Mouse (Mus musculus): ENCODE data around the gene Fuz. TPM values are rescaled to one million over a fixed set of nuclear protein-coding genes. Genes with fewer than 3 reads are reported as not detected.

Gene Fuz
- 33.3 and 39.8 TPM in 2 replicates for total RNA-seq (2017)

DNA sequence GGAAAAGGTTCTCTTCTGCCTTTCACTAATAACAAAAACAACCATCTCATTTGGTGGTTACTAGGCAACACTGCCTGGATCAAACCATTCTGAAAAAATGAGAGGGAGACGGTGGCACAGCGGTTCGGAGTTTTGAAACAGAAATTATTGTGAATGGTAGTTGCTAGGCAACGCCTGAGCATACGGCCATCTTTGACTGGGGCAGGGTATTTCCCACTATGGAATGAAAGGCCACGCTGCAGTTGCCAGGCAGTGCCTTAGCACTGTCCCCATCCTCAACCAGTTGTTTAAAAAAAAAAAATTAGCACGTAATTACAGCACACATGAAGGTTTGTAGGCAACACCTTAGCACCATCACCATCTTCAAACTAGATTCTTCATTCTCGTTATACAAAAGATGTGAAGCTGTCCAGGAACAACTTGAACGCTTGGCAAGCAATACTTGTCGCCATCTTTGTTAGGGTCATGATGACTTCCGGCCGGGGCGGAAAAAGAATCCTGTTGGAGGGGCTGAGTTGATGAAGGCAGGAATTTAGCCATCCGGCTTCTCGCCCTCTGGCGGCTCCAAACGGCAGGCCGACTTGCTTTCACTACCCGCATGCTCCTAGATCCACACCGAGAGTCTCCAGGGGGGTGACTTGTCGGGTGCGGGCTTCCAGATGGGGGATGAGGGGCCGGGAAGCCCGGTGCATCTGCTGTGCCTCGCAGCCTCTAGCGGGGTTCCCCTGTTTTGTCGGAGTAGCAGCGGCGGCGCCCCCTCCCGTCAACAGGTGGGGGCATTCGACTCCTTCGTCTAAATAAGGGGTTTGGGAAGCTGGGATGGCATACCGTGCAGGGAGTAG lies at the start of gene Fuz:
Gene Fuz, plus strand, starts transcription at position 487 of the 842 bp plus-strand sequence.
- ATAC-seq (replicated peaks in 1 of 2; ENCODE audit: insufficient read depth in 1 of 2, low FRiP score in 2 of 2, low TSS enrichment in 1 of 2, low read depth in 1 of 2, poor library complexity in 2 of 2, severe bottlenecking in 2 of 2), result peak; percentile 80 to 81

DNA sequence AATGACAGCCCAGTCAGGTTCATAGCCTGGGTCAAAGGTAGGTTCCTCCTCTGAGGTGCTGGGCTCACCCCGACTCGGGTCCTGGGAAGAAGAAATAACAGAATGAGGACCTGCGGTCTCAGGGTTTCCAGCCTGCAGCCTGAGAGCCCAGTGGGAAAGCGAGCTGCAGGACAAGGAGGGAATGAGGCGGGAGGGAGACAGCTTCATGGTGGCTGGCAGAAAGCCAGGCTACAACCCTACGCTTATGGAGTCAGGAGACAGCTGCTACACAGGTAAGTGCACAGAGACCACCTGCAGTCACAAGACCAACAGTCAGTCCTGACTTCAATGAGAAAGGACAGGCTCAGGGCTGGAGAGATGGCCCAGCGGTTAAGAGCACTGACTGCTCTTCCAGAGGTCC lies 49.1 kb upstream of the Fuz start:
- ATAC-seq (replicated peaks in 1 of 2; ENCODE audit: insufficient read depth in 1 of 2, low FRiP score in 2 of 2, low TSS enrichment in 1 of 2, low read depth in 1 of 2, poor library complexity in 2 of 2, severe bottlenecking in 2 of 2), result no peak

DNA sequence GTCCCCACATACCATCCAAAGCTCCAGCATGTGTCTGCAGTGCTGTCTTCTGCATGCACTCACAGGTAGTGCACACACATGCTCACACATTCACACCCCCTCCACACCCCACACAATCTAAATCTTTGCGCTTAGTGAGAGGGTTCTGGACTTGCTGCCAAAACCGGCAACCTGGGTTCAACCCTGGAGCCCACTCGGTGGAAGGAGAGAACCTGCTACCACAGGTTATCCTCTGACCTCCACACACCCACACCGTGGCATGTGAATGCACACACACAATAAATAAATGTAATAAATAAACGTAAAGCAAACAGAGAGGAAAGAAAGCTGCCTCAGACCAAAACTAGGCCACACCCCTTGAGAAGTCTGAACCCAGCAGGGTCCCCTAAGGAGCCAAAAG lies 48.1 kb upstream of the Fuz start:
- ATAC-seq (replicated peaks in 1 of 2; ENCODE audit: insufficient read depth in 1 of 2, low FRiP score in 2 of 2, low TSS enrichment in 1 of 2, low read depth in 1 of 2, poor library complexity in 2 of 2, severe bottlenecking in 2 of 2), result no peak

DNA sequence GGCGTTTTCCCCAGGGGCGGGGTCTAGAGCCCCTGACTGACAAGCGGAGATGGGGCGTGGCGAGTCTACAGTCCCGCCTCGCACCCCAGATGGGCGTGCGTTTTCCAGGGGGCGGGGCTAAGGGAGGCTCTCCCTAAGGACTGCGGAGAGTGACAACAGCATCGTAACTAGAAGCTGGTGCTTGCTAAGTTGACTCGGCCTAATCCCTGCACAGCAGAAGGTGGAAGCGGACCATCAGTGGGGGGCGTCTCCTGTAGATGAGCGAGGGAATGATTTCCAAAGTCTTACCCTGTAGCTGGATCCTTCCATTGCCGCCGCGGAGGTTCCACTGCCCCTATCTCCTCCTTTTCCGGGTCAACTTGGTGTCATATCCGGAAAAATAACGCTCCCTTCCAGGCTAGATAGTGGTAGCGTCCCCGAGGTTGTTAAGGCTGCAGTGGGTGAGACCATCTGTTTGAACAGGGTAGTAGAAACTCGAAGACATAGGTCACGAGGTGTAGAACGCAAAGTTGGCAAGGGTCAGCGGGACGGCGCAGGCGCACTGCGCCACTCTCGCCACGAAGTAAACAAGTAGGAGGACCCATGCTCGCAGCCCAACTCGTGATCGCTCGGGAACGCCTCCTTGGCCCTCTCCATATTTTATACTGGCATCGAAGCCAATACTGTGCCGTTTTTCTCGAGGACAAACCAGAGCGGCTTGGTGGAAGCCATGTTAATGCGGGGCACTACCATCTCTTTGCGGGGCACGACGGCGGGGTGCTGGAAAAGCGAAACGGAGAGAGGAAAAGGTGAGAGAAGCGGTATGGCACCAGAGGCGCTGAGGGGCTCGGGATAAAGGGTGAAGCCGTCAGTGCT lies 47.1 kb upstream of the Fuz start, which contains the start of the genes Akt1s1 and Tbc1d17:
Gene Akt1s1, plus strand, starts transcription at position 431 of the 855 bp plus-strand sequence.
Gene Tbc1d17, minus strand, starts transcription at position 519 of the 855 bp plus-strand sequence.
- ATAC-seq (replicated peaks in 1 of 2; ENCODE audit: insufficient read depth in 1 of 2, low FRiP score in 2 of 2, low TSS enrichment in 1 of 2, low read depth in 1 of 2, poor library complexity in 2 of 2, severe bottlenecking in 2 of 2), result peak; percentile 70 to 80

DNA sequence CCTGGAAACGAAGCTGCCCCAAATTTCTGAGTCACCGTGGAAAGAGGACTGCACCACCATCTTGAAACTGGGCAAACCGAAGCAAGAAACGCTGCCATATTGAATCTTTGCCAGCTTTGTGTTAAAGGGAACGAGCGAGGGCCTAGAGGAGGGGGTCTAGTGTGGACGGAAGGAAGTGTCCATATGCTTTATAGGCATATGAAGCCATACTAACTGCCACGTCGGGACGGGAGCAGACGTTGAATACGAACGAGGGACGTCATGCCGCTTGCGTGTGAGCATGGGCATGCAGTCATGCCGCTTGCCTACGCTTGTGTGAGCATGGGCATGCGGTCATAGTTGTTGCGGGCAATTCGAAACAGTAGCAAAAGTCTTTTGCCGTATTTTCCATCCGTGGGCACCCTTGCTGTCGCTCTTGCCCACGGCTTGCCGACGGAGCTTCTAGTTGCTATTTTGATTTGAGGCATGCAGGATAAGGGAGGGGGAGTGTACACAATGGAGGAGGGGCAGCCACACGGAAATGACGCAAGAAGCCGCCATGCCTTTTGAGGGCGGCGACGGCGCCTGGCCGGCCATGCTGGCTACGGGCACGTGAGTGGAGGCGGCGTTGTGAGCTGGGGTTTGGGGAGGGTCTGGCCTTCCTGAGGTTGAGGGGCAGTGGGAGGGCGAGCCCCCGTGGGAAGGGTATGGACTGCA lies 46.3 kb upstream of the Fuz start:
- ATAC-seq (replicated peaks in 1 of 2; ENCODE audit: insufficient read depth in 1 of 2, low FRiP score in 2 of 2, low TSS enrichment in 1 of 2, low read depth in 1 of 2, poor library complexity in 2 of 2, severe bottlenecking in 2 of 2), result peak; percentile 46 to 54

DNA sequence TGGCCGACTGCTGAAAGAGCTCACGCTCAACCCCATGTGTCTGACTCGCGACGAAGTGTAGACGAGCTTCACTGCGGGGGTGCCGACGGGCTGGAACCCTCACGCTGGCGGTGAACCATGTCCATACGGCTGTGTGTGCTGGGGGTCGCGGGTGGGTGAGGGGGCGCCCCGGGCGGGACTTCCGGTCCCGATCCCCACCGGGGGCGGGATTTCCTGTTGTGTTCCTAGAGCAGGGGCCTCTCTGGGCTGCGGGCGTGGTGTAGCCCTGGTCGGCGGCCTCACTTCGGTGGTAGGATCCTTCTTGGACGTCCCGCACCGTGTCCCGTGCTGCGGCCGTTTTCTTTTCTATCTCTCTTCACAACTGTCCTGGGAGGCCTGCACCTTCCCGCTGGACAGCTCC lies 45.7 kb upstream of the Fuz start:
- no peak for ATAC-seq (replicated peaks in 1 of 2; ENCODE audit: insufficient read depth in 1 of 2, low FRiP score in 2 of 2, low TSS enrichment in 1 of 2, low read depth in 1 of 2, poor library complexity in 2 of 2, severe bottlenecking in 2 of 2)

DNA sequence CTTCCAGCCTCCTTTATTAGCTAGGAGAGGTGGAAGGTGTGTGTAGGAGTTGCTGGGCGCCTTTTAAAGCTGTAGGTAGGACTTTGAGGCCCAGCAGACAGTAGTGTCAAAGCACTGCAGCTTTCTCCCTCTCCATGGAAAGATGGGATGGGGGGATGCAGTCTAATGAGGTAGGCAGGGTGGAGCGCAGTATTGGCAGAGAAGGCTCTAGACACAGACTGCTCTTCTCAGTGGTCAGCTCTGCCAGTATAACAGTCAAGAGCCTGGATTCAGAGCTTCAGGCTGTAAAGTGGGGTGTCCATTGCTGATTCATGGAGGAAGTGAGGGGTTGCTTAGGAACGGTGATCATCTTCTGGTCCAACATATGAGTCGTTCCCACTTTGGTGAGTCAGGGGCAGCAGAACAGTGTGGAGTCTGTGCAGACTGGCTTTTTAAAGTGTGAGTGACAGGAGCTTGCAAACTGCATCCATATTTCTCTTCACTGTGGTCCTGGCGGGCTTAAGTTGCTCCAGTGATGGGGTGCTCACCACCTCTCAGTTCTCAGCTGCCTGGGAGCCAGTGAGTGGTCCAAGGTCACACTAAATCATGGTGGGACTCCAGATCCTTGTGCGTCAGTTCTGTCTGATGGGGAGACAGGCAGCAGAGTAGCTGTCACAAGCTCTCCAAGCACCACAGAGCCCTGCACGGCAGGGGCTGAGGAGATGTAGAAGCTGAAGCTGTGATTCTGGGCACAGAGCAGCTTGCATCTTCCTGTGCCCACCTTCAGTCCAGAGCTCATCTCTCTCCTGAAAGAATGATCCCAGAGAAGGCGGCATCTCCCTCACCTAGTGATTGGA lies 44.9 kb upstream of the Fuz start:
- ATAC-seq (replicated peaks in 1 of 2; ENCODE audit: insufficient read depth in 1 of 2, low FRiP score in 2 of 2, low TSS enrichment in 1 of 2, low read depth in 1 of 2, poor library complexity in 2 of 2, severe bottlenecking in 2 of 2), result no peak

DNA sequence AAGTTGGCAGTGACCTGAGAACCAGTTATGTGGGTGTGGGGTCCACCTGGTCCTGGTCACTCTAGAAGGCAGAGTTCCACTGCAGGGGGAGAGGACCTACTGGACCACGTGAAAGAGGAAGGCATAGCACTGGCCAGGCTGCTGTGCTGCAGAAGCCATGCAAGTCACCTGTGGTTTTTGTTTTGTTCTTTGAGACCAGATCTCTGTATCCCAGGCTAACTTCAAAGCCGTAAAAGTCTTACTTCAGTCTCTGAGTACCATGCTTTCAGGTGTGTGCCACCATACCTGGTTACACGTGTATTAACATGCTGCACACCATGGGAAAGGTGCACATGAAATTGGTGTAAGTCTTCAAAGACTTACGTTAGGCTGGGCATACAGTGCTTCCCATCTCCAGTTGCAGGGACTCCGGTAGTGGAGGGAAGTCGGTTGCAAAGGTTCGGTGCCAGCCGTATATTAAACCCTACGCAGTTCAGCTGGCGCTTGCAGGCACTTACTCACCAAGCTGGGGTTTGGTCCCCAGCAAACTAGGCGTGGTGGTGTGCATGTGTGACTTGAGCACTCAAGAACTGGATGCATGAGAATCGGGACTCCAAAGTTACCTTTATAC lies 44.1 kb upstream of the Fuz start:
- ATAC-seq (replicated peaks in 1 of 2; ENCODE audit: insufficient read depth in 1 of 2, low FRiP score in 2 of 2, low TSS enrichment in 1 of 2, low read depth in 1 of 2, poor library complexity in 2 of 2, severe bottlenecking in 2 of 2), result no peak

DNA sequence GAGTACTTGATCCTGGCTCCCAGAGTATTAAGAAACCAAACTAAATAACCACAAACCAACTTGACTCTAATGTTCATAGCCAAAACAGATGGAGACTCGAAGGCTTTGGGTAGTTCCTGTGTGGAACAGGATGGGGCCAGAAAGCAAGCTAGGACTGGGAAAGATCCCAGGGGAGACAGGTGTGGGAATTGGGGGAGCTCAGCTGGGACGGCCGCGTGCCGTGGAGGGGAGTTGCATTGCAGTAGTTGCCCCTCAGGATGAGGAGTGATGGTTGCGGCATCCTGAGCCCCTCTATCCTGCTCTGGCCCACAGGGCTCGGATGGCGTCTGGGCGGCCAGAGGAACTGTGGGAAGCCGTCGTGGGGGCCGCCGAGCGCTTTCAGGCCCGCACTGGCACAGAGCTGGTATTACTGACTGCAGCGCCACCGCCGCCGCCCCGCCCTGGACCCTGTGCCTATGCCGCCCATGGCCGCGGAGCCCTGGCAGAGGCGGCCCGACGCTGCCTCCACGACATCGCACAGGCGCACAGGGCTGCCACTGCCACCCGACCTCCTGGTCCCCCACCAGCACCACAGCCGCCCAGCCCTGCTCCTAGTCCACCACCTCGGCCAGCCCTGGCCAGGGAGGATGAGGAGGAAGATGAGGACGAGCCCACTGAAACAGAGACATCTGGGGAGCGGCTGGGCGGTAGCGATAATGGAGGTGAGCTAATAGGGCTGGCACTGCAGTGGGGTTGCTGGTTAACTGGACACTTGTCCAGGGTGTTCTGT lies 43.4 kb upstream of the Fuz start:
- no peak for ATAC-seq (replicated peaks in 1 of 2; ENCODE audit: insufficient read depth in 1 of 2, low FRiP score in 2 of 2, low TSS enrichment in 1 of 2, low read depth in 1 of 2, poor library complexity in 2 of 2, severe bottlenecking in 2 of 2)

DNA sequence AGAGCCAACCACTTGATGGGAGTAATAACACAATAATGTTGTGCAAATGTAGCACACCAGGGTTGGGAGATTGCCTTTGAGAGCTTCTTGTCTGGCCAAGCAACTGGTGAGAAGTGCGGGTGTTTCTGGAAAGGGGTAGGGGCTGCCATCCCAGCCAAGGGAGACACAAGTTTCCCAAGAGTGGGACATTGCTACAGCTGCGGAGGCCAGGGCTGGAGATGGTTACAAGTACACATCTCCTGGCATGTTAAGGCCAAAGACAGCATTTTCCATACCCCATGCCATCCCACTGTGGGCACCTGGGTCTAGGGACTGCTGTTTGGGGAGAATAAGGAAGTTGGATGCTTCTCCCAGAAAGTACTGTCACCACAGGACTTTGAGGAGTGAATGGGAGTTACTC lies 42.8 kb upstream of the Fuz start:
- no peak for ATAC-seq (replicated peaks in 1 of 2; ENCODE audit: insufficient read depth in 1 of 2, low FRiP score in 2 of 2, low TSS enrichment in 1 of 2, low read depth in 1 of 2, poor library complexity in 2 of 2, severe bottlenecking in 2 of 2)

DNA sequence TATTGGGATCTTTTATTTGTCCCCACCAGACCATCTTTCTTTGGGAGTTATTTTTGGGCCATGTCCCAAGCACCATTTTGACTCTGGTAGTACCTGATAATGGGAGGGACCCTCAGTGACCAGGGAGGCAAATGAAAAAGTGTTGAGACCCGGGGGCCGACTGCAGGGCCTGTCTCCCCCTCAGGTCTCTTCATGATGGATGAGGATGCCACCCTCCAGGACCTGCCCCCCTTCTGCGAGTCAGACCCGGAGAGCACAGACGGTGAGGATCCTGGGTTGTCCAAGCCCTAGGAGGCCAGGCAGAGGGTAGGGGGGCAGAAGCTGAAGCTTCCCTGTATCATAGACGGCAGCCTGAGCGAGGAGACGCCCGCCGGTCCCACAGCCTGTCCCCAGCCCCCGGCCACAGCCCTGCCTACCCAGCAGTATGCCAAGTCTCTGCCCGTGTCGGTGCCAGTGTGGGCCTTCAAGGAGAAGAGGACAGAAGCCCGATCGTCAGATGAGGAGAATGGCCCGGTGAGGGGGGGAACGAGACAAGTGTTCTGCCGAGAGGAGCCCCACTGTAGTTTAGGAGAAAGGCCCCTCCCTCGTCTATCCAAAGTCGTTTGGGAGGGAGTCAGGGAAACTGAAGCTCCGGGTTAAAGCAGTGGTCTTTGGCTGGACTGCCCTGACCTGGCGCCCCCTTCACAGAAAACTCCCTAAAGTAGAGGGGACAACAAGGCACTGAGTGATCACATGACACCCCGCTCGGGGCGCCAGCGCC lies 42.1 kb upstream of the Fuz start:
- ATAC-seq (replicated peaks in 1 of 2; ENCODE audit: insufficient read depth in 1 of 2, low FRiP score in 2 of 2, low TSS enrichment in 1 of 2, low read depth in 1 of 2, poor library complexity in 2 of 2, severe bottlenecking in 2 of 2), result no peak

DNA sequence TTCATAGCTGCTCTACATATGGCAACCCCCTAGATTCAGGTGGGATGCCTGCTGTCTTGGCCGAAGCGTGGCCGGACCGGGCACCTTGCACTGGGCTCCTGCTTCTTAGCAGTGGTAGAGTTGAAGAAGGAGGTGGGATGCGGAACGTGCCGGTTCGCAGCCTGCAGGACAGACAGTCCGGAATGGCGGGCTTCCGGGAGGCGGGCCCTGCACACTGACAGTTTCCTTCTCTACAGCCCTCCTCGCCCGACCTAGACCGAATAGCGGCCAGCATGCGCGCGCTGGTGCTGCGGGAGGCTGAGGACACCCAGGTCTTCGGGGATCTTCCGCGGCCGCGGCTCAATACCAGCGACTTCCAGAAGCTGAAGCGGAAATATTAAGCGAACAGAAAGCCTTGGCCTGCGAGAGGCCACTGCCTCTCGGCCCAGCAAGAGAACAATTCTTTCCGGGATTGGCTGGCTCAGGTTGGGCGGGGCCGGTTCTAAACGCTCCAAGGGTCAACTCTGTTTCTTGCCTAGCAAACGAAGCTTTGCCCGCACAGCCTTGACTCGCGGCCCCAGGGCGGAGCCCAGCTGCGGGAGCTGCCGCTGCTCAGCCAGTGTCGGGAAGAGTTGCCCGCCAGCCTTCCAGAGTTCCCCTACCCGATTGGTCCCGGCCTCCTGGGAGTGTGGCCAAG lies 41.4 kb upstream of the Fuz start:
- peak; percentile 32 to 46 for ATAC-seq (replicated peaks in 1 of 2; ENCODE audit: insufficient read depth in 1 of 2, low FRiP score in 2 of 2, low TSS enrichment in 1 of 2, low read depth in 1 of 2, poor library complexity in 2 of 2, severe bottlenecking in 2 of 2)

DNA sequence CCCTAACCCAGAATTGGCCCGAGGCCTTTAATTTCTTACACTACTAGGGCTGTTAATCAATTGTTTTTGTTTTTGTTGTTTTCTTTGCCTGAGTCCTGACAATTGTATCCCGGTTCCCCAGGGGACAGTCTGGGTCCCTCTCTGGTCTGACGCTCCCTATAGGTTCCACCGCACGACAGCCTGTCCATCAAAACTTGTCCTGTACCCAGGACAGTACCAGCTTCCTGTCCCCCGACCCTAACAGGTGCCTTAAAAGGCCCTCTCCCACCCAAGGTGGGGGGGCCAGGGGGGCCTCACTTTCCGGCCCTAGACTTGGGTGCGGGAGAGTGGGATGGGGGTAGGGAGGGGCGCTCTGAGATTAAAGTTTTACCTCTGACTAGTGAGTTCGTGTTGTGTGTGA lies 40.8 kb upstream of the Fuz start:
- ATAC-seq (replicated peaks in 1 of 2; ENCODE audit: insufficient read depth in 1 of 2, low FRiP score in 2 of 2, low TSS enrichment in 1 of 2, low read depth in 1 of 2, poor library complexity in 2 of 2, severe bottlenecking in 2 of 2), result no peak

DNA sequence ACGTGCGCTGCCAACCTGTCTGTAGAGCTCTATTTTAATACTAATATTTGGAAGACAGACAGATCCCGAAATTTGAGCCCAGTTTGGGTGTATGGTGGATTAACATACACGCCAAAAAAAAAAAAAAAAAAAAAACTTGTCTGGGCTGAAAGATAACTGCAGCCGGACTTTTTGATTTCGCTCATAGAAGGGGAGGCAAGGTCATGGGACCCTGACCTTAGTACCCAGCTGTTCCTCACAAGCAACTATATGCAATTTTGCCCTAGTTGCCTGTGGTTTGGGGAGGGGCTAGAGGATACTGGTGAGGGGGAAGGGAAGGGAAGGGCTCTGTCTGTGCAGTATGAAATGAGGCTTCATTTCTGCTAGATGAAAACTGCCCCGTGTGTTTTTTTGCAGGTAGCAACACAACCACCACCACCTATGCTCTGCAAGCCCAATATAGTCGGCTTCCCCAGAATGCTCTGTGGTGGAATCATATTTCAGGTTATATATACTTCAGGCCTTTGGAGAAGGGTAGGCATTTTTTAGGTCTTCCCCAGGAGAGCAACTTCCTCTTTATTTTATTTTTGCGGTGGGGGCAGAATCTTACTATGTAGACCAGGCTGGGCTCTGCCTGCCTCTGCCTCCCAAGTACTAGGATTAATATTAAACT lies 39.5 kb upstream of the Fuz start:
- 0 out of 4 replicates have a peak, but pooled peaks of 1 of the 2 experiments have one; percentile 17 for ATAC-seq (replicated peaks in 1 of 2; ENCODE audit: insufficient read depth in 1 of 2, low FRiP score in 2 of 2, low TSS enrichment in 1 of 2, low read depth in 1 of 2, poor library complexity in 2 of 2, severe bottlenecking in 2 of 2)
